Mouse (Mus musculus): ENCODE results near the gene Olfr644. TPM values are rescaled to one million over a fixed set of nuclear protein-coding genes. Genes with fewer than 3 reads are reported as not detected.

Gene Olfr644
- polyA plus RNA-seq (2012; ENCODE audit: low replicate concordance): not detected in 2 replicates

GRCm38 (mm10) chr7:104071769-104072168 lies at the start of gene Olfr644:
Gene Olfr644 (minus strand): TSS chr7:104071869.

GRCm38 (mm10) chr7:104104757-104104972 lies 33.0 kb upstream of the Olfr644 start, which contains the start of gene Olfr646:
Gene Olfr646 (plus strand): TSS chr7:104104873.

DNA sequence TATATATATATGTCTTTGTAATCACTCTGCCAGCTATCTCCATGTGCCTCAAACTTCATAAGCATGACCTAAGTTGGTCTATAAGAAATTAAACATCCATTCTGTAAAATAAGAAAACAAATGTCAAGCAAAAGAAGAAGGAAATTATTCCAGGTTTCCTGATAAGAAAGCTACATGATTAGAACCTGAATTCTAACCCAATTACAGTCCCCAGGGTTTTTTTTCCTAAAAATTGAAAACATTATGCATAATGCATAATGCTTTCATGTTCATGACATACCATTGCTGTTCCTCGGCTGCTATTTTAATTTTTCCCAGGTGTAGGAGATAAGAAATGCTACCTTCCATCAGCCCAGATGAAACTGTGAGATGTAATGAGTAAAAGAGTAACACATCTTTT lies 13.7 kb upstream of the Olfr644 start, which contains the start of gene Olfr645:
TSS of gene Olfr645 (minus strand) at position 101 of the 400 bp plus-strand sequence.

GRCm38 (mm10) chr7:104061345-104061744 lies 10.3 kb downstream of the Olfr644 start, which contains the start of gene 4930516K23Rik:
Gene 4930516K23Rik (minus strand): TSS chr7:104061445.

GRCm38 (mm10) chr7:104052566-104052965 lies 19.1 kb downstream of the Olfr644 start, which contains the start of gene Olfr642:
Gene Olfr642 (minus strand): TSS chr7:104052666.

DNA sequence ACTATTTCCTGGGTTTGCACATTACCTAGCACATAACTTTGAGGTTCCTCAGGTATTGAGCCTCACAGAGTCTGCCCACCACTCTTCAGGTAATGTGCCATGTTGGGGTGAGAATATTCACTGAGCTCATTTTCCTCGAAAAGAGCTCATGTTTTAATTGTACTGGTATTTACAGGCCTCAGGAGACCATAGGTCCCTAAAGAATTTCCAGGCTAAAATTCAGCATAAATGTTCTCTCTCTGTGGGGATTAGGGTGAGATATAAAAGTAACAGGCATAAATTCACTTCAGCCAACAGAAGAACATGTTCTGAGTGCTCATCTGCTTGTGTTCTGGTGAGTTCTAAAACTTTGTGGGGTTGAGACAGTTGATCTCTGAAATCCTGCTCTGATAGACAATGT lies 36.5 kb downstream of the Olfr644 start, which contains the start of gene Olfr641:
TSS of gene Olfr641 (plus strand) at position 301 of the 400 bp plus-strand sequence.

DNA sequence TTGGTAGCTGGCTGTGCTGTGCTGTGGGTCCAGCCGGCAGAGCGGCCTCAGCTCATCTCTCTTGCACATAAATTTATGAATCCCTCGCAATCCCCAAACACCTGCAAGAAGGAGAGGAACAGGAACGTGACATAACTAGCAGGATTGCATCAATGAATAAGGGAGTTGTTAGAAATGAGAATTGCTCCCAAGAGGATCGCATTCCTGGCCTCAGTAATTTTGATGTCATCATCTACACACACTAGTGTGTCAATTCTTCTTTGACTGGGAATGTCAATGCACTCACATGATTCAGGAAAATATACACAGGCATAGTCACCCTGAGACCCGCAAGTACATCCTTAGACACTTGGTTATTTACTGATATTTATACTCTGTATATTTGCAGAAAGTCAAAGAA lies 46.2 kb downstream of the Olfr644 start, which contains the start of gene Olfr640:
TSS of gene Olfr640 (minus strand) at position 101 of the 400 bp plus-strand sequence.

DNA sequence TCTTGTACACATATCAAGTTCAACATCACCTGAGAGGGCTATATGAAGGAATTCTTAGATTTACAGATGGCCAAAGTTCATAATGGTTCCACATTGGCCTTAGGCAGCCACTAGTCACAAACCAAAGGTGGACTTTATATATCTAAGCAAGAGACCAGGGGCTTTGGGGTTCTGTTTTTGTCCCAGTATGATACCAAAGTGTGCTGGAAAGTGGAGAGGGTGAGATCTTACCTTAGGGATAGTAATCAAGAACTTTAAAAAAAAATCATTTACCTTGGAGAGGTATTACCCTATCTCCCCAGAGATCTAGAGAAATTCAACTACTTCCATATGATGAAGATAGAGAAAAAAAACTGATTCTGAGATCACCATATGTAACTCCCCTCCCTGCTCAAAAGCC lies 54.5 kb downstream of the Olfr644 start, which contains the start of gene Olfr639:
TSS of gene Olfr639 (minus strand) at position 101 of the 400 bp plus-strand sequence.

Other genes with a start within 250 kb of the Olfr644 start
- gene Hbb-bs, start 243.8 kb downstream of the Olfr644 start, polyA plus RNA-seq (2012; ENCODE audit: low replicate concordance): 16,372 and 30,425 TPM in 2 replicates
- not detected in 2 replicates for gene Hbb-bh2, start 231.3 kb downstream of the Olfr644 start, polyA plus RNA-seq (2012; ENCODE audit: low replicate concordance)
- not detected in 2 replicates for gene Hbb-bh1, start 228.7 kb downstream of the Olfr644 start, polyA plus RNA-seq (2012; ENCODE audit: low replicate concordance)
- gene Hbb-y, start 218.7 kb downstream of the Olfr644 start, polyA plus RNA-seq (2012; ENCODE audit: low replicate concordance): not detected in 2 replicates
- not detected in 2 replicates for gene Olfr66, start 185.6 kb downstream of the Olfr644 start, polyA plus RNA-seq (2012; ENCODE audit: low replicate concordance)
- gene Olfr64, start 177.4 kb downstream of the Olfr644 start, polyA plus RNA-seq (2012; ENCODE audit: low replicate concordance): not detected in 2 replicates
- not detected in 2 replicates for gene Olfr65, start 168.4 kb downstream of the Olfr644 start, polyA plus RNA-seq (2012; ENCODE audit: low replicate concordance)
- gene Olfr631, start 143.0 kb downstream of the Olfr644 start, polyA plus RNA-seq (2012; ENCODE audit: low replicate concordance): 0.38 TPM in 1 of 2 replicates, not detected in the other
- not detected in 2 replicates for gene Olfr632, start 137.5 kb downstream of the Olfr644 start, polyA plus RNA-seq (2012; ENCODE audit: low replicate concordance)
- not detected in 2 replicates for gene Olfr633, start 127.4 kb downstream of the Olfr644 start, polyA plus RNA-seq (2012; ENCODE audit: low replicate concordance)
- gene Olfr635, start 100.7 kb downstream of the Olfr644 start, polyA plus RNA-seq (2012; ENCODE audit: low replicate concordance): not detected in 2 replicates
- not detected in 2 replicates for gene Olfr638, start 73.1 kb downstream of the Olfr644 start, polyA plus RNA-seq (2012; ENCODE audit: low replicate concordance)
- 0.02 TPM in 1 of 2 replicates, not detected in the other for gene Olfr639, start 54.6 kb downstream of the Olfr644 start, polyA plus RNA-seq (2012; ENCODE audit: low replicate concordance)
- 0.08 TPM in 1 of 2 replicates, not detected in the other for gene Olfr640, start 46.3 kb downstream of the Olfr644 start, polyA plus RNA-seq (2012; ENCODE audit: low replicate concordance)
- gene Olfr641, start 36.4 kb downstream of the Olfr644 start, polyA plus RNA-seq (2012; ENCODE audit: low replicate concordance): not detected in 2 replicates
- gene Olfr642, start 19.2 kb downstream of the Olfr644 start, polyA plus RNA-seq (2012; ENCODE audit: low replicate concordance): not detected in 2 replicates
- not detected in 2 replicates for gene 4930516K23Rik, start 10.4 kb downstream of the Olfr644 start, polyA plus RNA-seq (2012; ENCODE audit: low replicate concordance)
- gene Olfr645, start 13.6 kb upstream of the Olfr644 start, polyA plus RNA-seq (2012; ENCODE audit: low replicate concordance): not detected in 2 replicates
- gene Olfr646, start 33.0 kb upstream of the Olfr644 start, polyA plus RNA-seq (2012; ENCODE audit: low replicate concordance): not detected in 2 replicates
- gene Ubqln5, start 58.0 kb upstream of the Olfr644 start, polyA plus RNA-seq (2012; ENCODE audit: low replicate concordance): not detected in 2 replicates
- not detected in 2 replicates for gene Olfr643, start 65.5 kb upstream of the Olfr644 start, polyA plus RNA-seq (2012; ENCODE audit: low replicate concordance)
- not detected in 2 replicates for gene Ubqln3, start 71.4 kb upstream of the Olfr644 start, polyA plus RNA-seq (2012; ENCODE audit: low replicate concordance)
- not detected in 2 replicates for gene Ubqlnl, start 78.7 kb upstream of the Olfr644 start, polyA plus RNA-seq (2012; ENCODE audit: low replicate concordance)
- not detected in 2 replicates for gene Olfm5, start 93.0 kb upstream of the Olfr644 start, polyA plus RNA-seq (2012; ENCODE audit: low replicate concordance)
- gene Olfr648, start 111.5 kb upstream of the Olfr644 start, polyA plus RNA-seq (2012; ENCODE audit: low replicate concordance): not detected in 2 replicates
- gene Olfr649, start 124.1 kb upstream of the Olfr644 start, polyA plus RNA-seq (2012; ENCODE audit: low replicate concordance): not detected in 2 replicates
- not detected in 2 replicates for gene Trim6, start 146.9 kb upstream of the Olfr644 start, polyA plus RNA-seq (2012; ENCODE audit: low replicate concordance)
- 0.09 TPM in 1 of 2 replicates, not detected in the other for gene Trim34a, start 172.6 kb upstream of the Olfr644 start, polyA plus RNA-seq (2012; ENCODE audit: low replicate concordance)
- gene Trim5, start 216.2 kb upstream of the Olfr644 start, polyA plus RNA-seq (2012; ENCODE audit: low replicate concordance): 0.06 TPM in 1 of 2 replicates, not detected in the other
- gene Trim12a, start 243.6 kb upstream of the Olfr644 start, polyA plus RNA-seq (2012; ENCODE audit: low replicate concordance): not detected in 2 replicates

Measured in leukemia stem cell, adult 10-12 weeks (primary cell).